Mouse (Mus musculus): ENCODE results near the gene Ndufa9. TPM values are rescaled to one million over a fixed set of nuclear protein-coding genes. Genes with fewer than 3 reads are reported as not detected.

The Ndufa9 gene
- polyA plus RNA-seq, 1 experiment from 2014 or later, result 132 TPM

DNA sequence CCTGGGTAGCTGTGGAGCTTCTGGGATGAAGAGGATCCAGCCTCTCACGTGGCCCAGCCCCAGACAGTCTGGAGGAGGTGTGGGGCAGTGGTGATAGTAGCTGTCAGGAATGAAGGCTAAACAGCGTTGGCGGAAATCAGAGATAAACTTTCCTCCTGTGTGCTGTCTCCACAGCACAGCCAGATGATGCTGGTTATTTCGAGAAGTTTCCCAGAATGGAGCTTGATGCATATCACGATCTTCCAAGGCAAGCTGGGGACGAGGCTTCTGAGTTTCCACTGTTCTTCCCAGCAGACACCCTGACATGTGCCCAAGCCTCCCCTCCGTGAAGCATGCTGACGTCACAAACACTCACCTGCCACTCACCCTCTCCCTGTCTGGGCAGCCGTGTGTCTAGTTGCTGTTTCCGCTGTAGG, 65.3 kb downstream of the Ndufa9 start:
- no peak overlapping the region for H3K27ac ChIP-seq (ENCODE audit: low read length)
- H3K4me1 ChIP-seq (ENCODE audit: control insufficient read depth, low read depth, low read length), result no peaks in the 10 kb centered on the region
- no peaks in the 10 kb centered on the region for H3K36me3 ChIP-seq (ENCODE audit: control insufficient read depth, insufficient read depth)
- no peaks in the 10 kb centered on the region for H3K9me3 ChIP-seq (replicated peaks; ENCODE audit: control insufficient read depth, low read length)
- no peak for ATAC-seq (ENCODE audit: low read depth)
- H3K27me3 ChIP-seq (ENCODE audit: control insufficient read depth, insufficient read depth, low read depth, low read length), result no peaks in the 10 kb centered on the region
- H3K4me2 ChIP-seq (ENCODE audit: low read depth, low read length), result no peak overlapping the region
- 50% methylated on average over 10 of the region's 10 CpGs for WGBS (ENCODE audit: insufficient replicate concordance)
- no peak overlapping the region for H3K9ac ChIP-seq (ENCODE audit: low read depth, low read length)
- H3K4me3 ChIP-seq (ENCODE audit: low read depth, low read length), result no peak overlapping the region

DNA sequence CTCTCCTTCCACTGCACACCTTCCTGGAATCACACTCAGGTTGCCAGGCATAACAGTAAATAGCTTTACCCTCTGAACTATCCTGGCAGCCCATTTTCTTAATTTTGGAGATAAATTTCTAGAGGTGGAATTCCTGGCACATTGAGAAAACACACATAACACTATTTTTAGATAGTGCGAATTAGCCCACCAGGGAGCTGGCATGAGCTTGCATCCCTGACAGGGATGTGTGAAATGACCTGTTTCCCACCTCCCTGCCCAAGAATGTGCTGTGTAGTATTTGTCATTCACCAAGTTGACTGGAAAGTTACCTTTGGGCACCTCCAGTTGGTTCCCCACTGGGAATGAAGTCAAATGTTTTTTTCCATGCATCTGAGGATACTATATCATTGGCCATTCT, 65.9 kb downstream of the Ndufa9 start:
- Histone ChIP-seq H3K4me2 (ENCODE audit: low read depth, low read length) (no peak overlapping the region), H3K27ac (ENCODE audit: low read length) (no peak overlapping the region), H3K9me3 (replicated peaks; ENCODE audit: control insufficient read depth, low read length) (no peaks in the 10 kb centered on the region), H3K4me3 (ENCODE audit: low read depth, low read length) (no peak overlapping the region), H3K36me3 (ENCODE audit: control insufficient read depth, insufficient read depth) (no peaks in the 10 kb centered on the region), H3K9ac (ENCODE audit: low read depth, low read length) (no peak overlapping the region), H3K4me1 (ENCODE audit: control insufficient read depth, low read depth, low read length) (no peaks in the 10 kb centered on the region), H3K27me3 (ENCODE audit: control insufficient read depth, insufficient read depth, low read depth, low read length) (no peaks in the 10 kb centered on the region)
- no peak for ATAC-seq (ENCODE audit: low read depth)
- 62% methylated on average over 1 of the region's 1 CpGs for WGBS (ENCODE audit: insufficient replicate concordance)

DNA sequence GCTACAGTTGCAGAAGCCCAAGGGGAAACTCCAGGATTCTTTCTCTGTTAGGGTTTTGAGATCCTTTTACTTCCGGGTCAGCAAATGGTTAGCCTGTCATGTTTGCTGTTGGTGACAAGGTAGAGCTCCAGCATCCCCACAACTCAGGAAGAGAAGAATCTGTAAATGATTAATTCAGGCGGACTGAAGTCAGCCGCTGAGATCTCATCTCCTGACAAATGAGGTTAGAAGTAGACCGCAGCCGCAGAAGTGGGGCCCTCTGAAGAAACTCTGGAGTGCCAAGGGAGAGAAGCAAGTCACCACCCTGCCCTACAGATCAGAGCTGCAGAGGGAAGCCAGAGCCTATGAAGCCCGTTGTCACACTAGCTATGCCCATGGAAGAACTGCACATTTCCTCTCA, 71.0 kb downstream of the Ndufa9 start:
- H3K36me3 ChIP-seq (ENCODE audit: control insufficient read depth, insufficient read depth), result no peaks in the 10 kb centered on the region
- no peaks in the 10 kb centered on the region for H3K9me3 ChIP-seq (replicated peaks; ENCODE audit: control insufficient read depth, low read length)
- H3K27me3 ChIP-seq (ENCODE audit: control insufficient read depth, insufficient read depth, low read depth, low read length), result no peaks in the 10 kb centered on the region
- H3K9ac ChIP-seq (ENCODE audit: low read depth, low read length), result no peak overlapping the region
- H3K27ac ChIP-seq (ENCODE audit: low read length), result no peak overlapping the region
- no peaks in the 10 kb centered on the region for H3K4me1 ChIP-seq (ENCODE audit: control insufficient read depth, low read depth, low read length)
- H3K4me2 ChIP-seq (ENCODE audit: low read depth, low read length), result no peak overlapping the region
- no peak overlapping the region for H3K4me3 ChIP-seq (ENCODE audit: low read depth, low read length)
- ATAC-seq (ENCODE audit: low read depth), result no peak
- WGBS (ENCODE audit: insufficient replicate concordance), result 66% methylated on average over 6 of the region's 6 CpGs

DNA sequence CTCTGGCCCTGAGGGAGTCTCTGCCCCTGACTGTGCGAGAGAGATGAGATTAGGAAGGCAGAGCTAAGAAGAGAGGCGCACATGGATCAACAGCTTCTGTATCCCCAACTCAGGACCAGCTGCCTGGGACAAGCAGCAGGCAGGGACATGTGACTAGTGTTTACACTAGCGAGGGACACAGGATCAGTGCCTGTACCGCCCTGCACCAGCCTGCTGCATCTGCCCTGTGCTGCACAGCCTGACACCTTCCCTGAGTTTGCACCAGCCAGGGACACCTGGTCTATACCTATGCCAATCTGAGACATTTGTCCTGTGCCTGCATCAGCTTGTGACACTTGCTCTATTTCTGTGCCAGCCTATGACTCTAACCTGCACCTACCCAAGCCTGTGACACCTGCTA, 75.1 kb downstream of the Ndufa9 start:
- Histone ChIP-seq H3K9ac (ENCODE audit: low read depth, low read length) (no peak overlapping the region), H3K27me3 (ENCODE audit: control insufficient read depth, insufficient read depth, low read depth, low read length) (no peaks in the 10 kb centered on the region), H3K9me3 (replicated peaks; ENCODE audit: control insufficient read depth, low read length) (no peaks in the 10 kb centered on the region), H3K27ac (ENCODE audit: low read length) (no peak overlapping the region), H3K36me3 (ENCODE audit: control insufficient read depth, insufficient read depth) (no peaks in the 10 kb centered on the region), H3K4me3 (ENCODE audit: low read depth, low read length) (no peak overlapping the region), H3K4me2 (ENCODE audit: low read depth, low read length) (no peak overlapping the region), H3K4me1 (ENCODE audit: control insufficient read depth, low read depth, low read length) (no peaks in the 10 kb centered on the region)
- no peak for ATAC-seq (ENCODE audit: low read depth)
- 48% methylated on average over 4 of the region's 4 CpGs for WGBS (ENCODE audit: insufficient replicate concordance)

DNA sequence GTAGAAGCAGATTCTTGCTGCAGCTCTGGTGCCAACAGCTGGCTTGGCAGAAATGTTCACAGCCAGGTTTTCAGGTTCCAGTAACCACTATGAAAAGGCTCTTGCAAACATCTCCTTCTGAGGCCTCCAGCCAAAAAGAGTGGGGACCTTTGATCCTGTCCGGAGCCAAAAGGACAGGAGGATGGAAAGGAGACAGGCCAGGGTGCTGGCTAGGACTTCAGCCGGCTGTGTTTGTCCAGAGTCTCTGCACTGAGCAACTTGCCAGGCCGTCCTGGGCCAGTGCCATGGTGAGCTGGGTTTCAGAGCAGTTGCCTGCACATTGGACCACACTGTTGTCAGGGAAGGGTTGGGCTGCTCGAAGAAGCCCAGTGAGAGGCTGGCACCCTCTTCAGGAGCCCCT, 76.6 kb downstream of the Ndufa9 start:
- Histone ChIP-seq H3K9ac (ENCODE audit: low read depth, low read length) (no peak overlapping the region), H3K4me2 (ENCODE audit: low read depth, low read length) (no peak overlapping the region), H3K27ac (ENCODE audit: low read length) (no peak overlapping the region), H3K9me3 (replicated peaks; ENCODE audit: control insufficient read depth, low read length) (no peaks in the 10 kb centered on the region), H3K27me3 (ENCODE audit: control insufficient read depth, insufficient read depth, low read depth, low read length) (no peaks in the 10 kb centered on the region), H3K4me1 (ENCODE audit: control insufficient read depth, low read depth, low read length) (no peaks in the 10 kb centered on the region), H3K36me3 (ENCODE audit: control insufficient read depth, insufficient read depth) (no peaks in the 10 kb centered on the region), H3K4me3 (ENCODE audit: low read depth, low read length) (no peak overlapping the region)
- ATAC-seq (ENCODE audit: low read depth), result no peak
- WGBS (ENCODE audit: insufficient replicate concordance), result 41% methylated on average over 4 of the region's 4 CpGs

Other genes starting within 250 kb of the Ndufa9 start
- gene Kcna1, start 202.8 kb downstream of the Ndufa9 start, polyA plus RNA-seq (2015; fragmentation: Nextera tagmentation; extraction: Ambion mirVana), result 0.02 and 0.04 TPM in 2 replicates
- 0.05 and 0.06 TPM in 2 replicates for gene Kcna6, start 108.5 kb downstream of the Ndufa9 start, polyA plus RNA-seq (2015; fragmentation: Nextera tagmentation; extraction: Ambion mirVana)
- gene Akap3, start 4.0 kb upstream of the Ndufa9 start, polyA plus RNA-seq (2015; fragmentation: Nextera tagmentation; extraction: Ambion mirVana), result not detected in 2 replicates
- 0.05 TPM in 1 of 2 replicates, not detected in the other for gene Dyrk4, start 72.7 kb upstream of the Ndufa9 start, polyA plus RNA-seq (2015; fragmentation: Nextera tagmentation; extraction: Ambion mirVana)
- gene Rad51ap1, start 90.5 kb upstream of the Ndufa9 start, polyA plus RNA-seq (2015; fragmentation: Nextera tagmentation; extraction: Ambion mirVana), result 40.3 and 46.5 TPM in 2 replicates
- gene D6Wsu163e, start 90.8 kb upstream of the Ndufa9 start, polyA plus RNA-seq (2015; fragmentation: Nextera tagmentation; extraction: Ambion mirVana), result 12.3 and 14.6 TPM in 2 replicates
- gene Fgf6, start 166.4 kb upstream of the Ndufa9 start, polyA plus RNA-seq (2015; fragmentation: Nextera tagmentation; extraction: Ambion mirVana), result 0.04 TPM in 1 of 2 replicates, not detected in the other
- not detected in 2 replicates for gene Fgf23, start 223.8 kb upstream of the Ndufa9 start, polyA plus RNA-seq (2015; fragmentation: Nextera tagmentation; extraction: Ambion mirVana)

All from liver, embryonic 16.5 days (tissue).